Mouse (Mus musculus): Measurements from ENCODE around the gene Cd2bp2. TPM values are rescaled to one million over a fixed set of nuclear protein-coding genes. Genes with fewer than 3 reads are reported as not detected.

Gene Cd2bp2
- polyA plus RNA-seq, 1 experiment from 2014 or later = 91.5 TPM

DNA sequence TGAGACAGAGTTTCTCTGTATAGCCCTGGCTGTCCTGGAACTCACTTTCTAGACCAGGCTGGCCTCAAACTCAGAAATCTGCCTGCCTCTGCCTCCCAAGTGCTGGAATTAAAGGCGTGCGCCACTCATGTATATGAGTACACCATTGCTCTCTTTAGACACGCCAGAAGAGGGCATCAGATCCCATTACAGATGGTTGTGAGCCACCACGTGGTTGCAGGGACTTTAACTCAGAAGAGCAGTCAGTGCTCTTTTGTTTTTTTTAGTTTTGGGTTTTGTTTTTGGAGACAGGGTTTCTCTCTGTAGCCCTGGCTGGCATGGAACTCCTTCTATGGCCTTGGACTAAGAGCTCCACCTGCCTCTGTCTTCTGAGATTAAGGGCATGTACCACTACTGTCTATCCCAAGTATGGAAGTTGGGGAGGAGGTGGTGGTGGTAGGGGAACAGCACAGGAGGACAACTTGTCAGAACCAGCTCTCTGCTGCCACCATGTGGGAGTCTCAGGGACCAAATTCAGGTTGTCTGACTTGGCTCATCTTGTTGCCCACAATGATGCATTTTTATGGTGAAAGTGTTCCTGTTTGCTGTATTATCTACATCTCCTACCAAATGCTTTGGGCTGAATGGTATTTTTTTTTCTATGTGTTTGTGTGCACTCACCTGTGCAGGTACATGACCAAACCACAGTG is 32.9 kb upstream of the Cd2bp2 start:
- H3K9me3 ChIP-seq = no peaks in the 10 kb centered on the region
- no peak overlapping the region for H3K4me3 ChIP-seq
- H3K36me3 ChIP-seq = peaks cover 8% of the 10 kb centered on the region
- peaks cover 27% of the 10 kb centered on the region for H3K4me1 ChIP-seq
- no peak overlapping the region for H3K4me2 ChIP-seq (replicated peaks)
- 65% methylated on average over 4 of the region's 4 CpGs for WGBS
- H3K27me3 ChIP-seq = no peaks in the 10 kb centered on the region
- no peak overlapping the region for H3K9ac ChIP-seq (replicated peaks)
- 0 out of 2 replicates have a peak overlapping the region, but pooled peaks have one; percentile 16 for H3K27ac ChIP-seq (replicated peaks)
- ATAC-seq (replicated peaks) = no peak

DNA sequence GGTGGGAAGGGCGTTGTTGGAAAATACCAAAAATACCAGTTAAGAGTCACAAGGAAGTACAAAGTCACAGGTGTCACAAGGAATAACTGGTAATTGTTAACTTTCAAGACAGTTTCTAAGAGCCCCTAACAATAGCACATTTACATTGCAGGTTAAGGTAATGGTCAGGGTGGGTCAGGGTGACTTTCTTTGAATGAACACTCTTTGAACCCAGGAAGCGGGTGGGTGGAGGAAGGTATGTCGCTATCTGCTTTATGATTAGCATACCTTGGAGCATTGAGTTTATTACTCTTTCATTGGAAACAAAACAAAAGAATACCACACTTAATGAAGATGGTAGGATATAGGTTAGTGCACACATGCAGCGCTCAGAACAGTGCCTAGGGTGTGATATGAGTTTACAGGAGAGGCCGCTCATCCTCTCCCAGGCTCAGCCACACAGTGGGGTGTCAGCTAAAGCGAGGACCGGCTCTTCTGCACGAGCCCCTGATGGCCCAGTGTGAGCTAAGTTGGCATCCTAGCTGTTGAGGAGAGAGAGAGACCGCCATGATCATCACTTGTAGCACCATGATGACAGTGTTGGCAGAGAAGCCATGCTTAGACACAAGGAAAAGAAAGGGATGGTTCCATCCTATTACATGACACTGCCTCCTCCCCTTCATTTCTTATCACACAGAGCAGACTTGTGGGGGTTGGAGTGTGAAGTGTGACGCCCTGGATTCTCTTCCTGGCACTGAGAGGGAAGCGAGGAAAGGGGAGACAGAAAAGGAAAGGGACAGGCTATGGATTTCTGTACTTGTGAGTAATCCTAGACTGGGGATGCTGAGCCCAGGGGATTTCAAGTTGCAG is 29.5 kb upstream of the Cd2bp2 start:
- 88% methylated on average over 11 of the region's 11 CpGs for WGBS
- peaks cover 12% of the 10 kb centered on the region for H3K4me1 ChIP-seq
- no peak overlapping the region for H3K27ac ChIP-seq (replicated peaks)
- no peak overlapping the region for H3K4me2 ChIP-seq (replicated peaks)
- H3K27me3 ChIP-seq = no peaks in the 10 kb centered on the region
- peaks cover 2% of the 10 kb centered on the region for H3K36me3 ChIP-seq
- ATAC-seq (replicated peaks) = no peak
- H3K9me3 ChIP-seq = no peaks in the 10 kb centered on the region
- H3K4me3 ChIP-seq = no peak overlapping the region
- H3K9ac ChIP-seq (replicated peaks) = no peak overlapping the region

DNA sequence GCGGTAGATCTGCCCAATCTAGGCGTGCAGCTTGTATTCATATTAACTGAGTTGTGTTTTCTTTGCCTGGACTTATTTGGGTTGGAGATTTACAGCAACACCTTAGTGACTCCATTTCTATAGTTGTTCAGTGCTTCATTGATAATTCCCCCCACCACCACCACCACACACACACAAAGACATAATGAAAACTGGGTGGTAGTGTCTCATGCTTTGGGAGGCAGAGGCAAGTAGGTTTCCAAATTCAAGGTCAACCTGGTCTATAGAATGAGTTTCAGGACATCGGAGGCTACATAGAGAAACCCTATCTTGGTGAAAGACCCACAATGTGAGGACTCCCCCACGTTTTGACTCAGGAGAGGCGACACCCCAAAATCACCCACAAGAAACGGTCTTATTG is 28.8 kb upstream of the Cd2bp2 start:
- no peaks in the 10 kb centered on the region; the same call in 1 of the 2 replicates for H3K36me3 ChIP-seq
- ATAC-seq (replicated peaks) = no peak
- H3K9ac ChIP-seq (replicated peaks) = no peak overlapping the region
- H3K4me1 ChIP-seq = peaks cover 4% of the 10 kb centered on the region; the same call in 1 of the 2 replicates
- no peaks in the 10 kb centered on the region for H3K9me3 ChIP-seq
- no peak overlapping the region for H3K27ac ChIP-seq (replicated peaks)
- WGBS = 94% methylated on average over 6 of the region's 6 CpGs
- H3K4me2 ChIP-seq (replicated peaks) = no peak overlapping the region
- H3K4me3 ChIP-seq = no peak overlapping the region
- no peaks in the 10 kb centered on the region for H3K27me3 ChIP-seq

DNA sequence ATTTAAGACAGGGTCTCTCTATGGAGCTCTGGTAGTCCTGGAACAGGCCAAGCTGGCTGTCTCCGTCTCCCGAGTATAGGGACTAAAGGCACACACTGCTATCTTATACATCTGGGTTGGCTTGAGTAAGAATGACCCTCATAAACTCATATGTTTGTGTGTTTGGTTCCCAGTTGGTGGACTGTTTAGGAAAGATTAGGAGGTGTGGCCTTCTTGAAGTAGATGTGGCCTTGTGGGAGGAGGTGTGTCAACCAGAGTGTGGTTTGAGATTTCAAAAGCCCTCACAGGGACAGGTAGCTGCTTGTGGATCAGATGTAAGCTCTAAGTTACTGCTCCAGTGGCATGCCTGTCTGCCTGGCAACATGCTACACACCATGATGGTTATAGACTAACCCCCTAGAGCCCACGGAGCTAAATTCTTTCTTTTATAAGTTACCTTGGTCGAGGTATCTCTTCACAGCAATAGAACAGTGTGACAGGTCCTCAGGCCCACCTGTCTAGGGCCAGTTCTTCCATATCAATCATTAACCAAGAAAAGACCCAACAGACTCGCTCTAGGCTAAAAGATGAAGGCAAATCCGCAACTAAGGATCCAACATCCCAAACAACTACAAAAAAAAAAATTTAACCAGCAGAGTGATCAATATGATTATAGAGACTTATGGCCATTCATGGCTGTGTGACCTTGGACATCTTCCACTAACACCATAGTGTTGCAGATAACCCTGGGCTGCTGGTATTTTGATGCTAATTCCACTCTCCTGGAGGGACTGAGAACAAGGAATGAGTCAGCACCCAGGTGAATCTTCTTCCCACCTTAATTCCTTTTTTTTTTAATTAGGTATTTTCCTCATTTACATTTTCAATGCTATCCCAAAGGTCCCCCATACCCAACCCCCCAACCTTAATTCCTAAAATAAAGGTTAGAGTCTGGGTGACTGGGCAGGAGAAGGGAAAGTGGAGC is 27.9 kb upstream of the Cd2bp2 start:
- H3K4me2 ChIP-seq (replicated peaks) = no peak overlapping the region
- no peak overlapping the region for H3K27ac ChIP-seq (replicated peaks)
- 86% methylated on average over 6 of the region's 6 CpGs for WGBS
- no peak overlapping the region for H3K9ac ChIP-seq (replicated peaks)
- no peaks in the 10 kb centered on the region for H3K36me3 ChIP-seq
- ATAC-seq (replicated peaks) = no peak
- no peak overlapping the region for H3K4me3 ChIP-seq
- H3K4me1 ChIP-seq = no peaks in the 10 kb centered on the region
- H3K27me3 ChIP-seq = no peaks in the 10 kb centered on the region
- no peaks in the 10 kb centered on the region for H3K9me3 ChIP-seq

GRCm38 (mm10) chr7:127223106-127223505 is 27.3 kb upstream of the Cd2bp2 start:
- no peaks in the 10 kb centered on the region for H3K9me3 ChIP-seq
- WGBS = over 99% methylated on average over 3 of the region's 3 CpGs
- no peak overlapping the region for H3K4me3 ChIP-seq
- no peaks in the 10 kb centered on the region for H3K36me3 ChIP-seq
- no peak overlapping the region for H3K27ac ChIP-seq (replicated peaks)
- H3K27me3 ChIP-seq = no peaks in the 10 kb centered on the region
- H3K4me2 ChIP-seq (replicated peaks) = no peak overlapping the region
- H3K9ac ChIP-seq (replicated peaks) = no peak overlapping the region
- no peaks in the 10 kb centered on the region for H3K4me1 ChIP-seq
- ATAC-seq (replicated peaks) = no peak

DNA sequence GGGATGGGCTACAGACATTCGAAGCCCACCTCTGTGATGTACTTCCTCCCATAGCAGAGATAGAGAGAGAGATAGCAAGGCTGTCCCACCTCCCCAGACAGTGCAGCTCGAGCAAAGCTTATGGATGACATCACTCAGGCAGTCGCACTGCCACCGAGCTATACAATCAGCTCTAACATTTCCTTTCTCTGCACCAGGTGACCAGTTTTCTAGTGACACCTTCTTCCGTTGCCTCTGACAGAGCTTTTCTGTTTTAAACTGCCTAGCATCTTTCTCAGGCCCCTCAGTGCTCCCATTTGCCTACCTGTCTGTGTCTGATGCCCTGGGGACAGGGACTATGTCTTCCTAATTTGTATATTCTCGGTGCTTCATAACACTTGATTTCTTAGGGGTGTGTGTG is 24.6 kb upstream of the Cd2bp2 start:
- Histone ChIP-seq H3K9ac (replicated peaks) (no peak overlapping the region), H3K27me3 (no peaks in the 10 kb centered on the region), H3K4me3 (no peak overlapping the region), H3K36me3 (no peaks in the 10 kb centered on the region), H3K4me2 (replicated peaks) (no peak overlapping the region), H3K9me3 (no peaks in the 10 kb centered on the region), H3K4me1 (no peaks in the 10 kb centered on the region), H3K27ac (replicated peaks) (no peak overlapping the region)
- WGBS = 87% methylated on average over 6 of the region's 6 CpGs
- ATAC-seq (replicated peaks) = no peak

- Histone ChIP-seq H3K27me3 (no peaks in the 10 kb centered on the region), H3K4me3 (no peak overlapping the region), H3K27ac (replicated peaks) (no peak overlapping the region), H3K9ac (replicated peaks) (no peak overlapping the region), H3K36me3 (no peaks in the 10 kb centered on the region), H3K4me2 (replicated peaks) (no peak overlapping the region), H3K4me1 (peaks cover 3% of the 10 kb centered on the region; the same call in 1 of the 2 replicates), H3K9me3 (no peaks in the 10 kb centered on the region)
- no peak for ATAC-seq (replicated peaks)
- 90% methylated on average over 4 of the region's 4 CpGs for WGBS
Observed at GRCm38 (mm10) chr7:127218670-127219069, 22.8 kb upstream of the Cd2bp2 start.

DNA sequence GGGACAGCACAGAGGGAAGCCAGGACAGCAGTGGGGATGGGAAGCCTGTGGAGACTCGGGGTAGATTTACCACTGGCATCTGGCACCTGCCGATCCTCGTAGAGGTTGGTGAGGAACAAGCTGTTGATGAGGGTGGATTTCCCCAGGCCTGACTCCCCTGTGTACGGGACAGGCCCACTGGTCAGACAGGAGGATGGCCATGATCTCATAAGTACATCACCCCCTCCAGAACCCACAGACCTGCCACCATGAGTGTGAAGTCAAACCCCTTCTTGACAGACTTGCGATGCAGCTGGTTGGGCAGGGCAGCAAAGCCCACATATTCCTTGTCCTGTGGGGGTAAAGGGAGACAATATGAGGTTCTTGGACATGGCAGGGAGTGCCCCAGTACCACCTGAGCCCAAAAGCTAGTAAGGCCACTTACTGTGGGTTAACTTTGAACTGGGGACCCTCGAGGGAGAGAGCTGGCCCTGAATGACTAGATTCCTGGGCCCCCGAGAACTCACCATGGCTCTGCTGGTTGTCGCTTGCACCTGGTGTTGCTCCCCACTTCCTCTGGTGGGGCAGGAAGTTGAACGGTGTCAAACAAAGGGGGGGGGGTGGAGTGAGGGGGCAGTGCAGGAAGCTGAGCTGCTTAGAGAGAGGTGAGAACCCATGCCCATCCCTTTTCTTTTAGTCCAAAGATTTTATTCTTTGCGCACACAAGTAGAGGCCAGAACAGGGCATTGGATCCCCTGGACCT is 22.2 kb upstream of the Cd2bp2 start:
- 85% methylated on average over 10 of the region's 10 CpGs for WGBS
- no peak for ATAC-seq (replicated peaks)

GRCm38 (mm10) chr7:127217475-127217874 is 21.6 kb upstream of the Cd2bp2 start:
- no peaks in the 10 kb centered on the region for H3K9me3 ChIP-seq
- no peak for ATAC-seq (replicated peaks)
- H3K4me1 ChIP-seq = peaks cover 3% of the 10 kb centered on the region; the same call in 1 of the 2 replicates
- no peaks in the 10 kb centered on the region for H3K27me3 ChIP-seq
- no peaks in the 10 kb centered on the region for H3K36me3 ChIP-seq
- H3K9ac ChIP-seq (replicated peaks) = no peak overlapping the region
- no peak overlapping the region for H3K27ac ChIP-seq (replicated peaks)
- 88% methylated on average over 6 of the region's 6 CpGs for WGBS
- H3K4me2 ChIP-seq (replicated peaks) = no peak overlapping the region
- no peak overlapping the region for H3K4me3 ChIP-seq

More for the DNA sequence above, 22.2 kb upstream of the Cd2bp2 start:
- peaks cover 3% of the 10 kb centered on the region; the same call in 1 of the 2 replicates for H3K4me1 ChIP-seq
- H3K9me3 ChIP-seq = no peaks in the 10 kb centered on the region
- H3K27me3 ChIP-seq = no peaks in the 10 kb centered on the region
- no peaks in the 10 kb centered on the region for H3K36me3 ChIP-seq
- no peak overlapping the region for H3K9ac ChIP-seq (replicated peaks)
- no peak overlapping the region for H3K4me3 ChIP-seq
- no peak overlapping the region for H3K4me2 ChIP-seq (replicated peaks)
- H3K27ac ChIP-seq (replicated peaks) = no peak overlapping the region

DNA sequence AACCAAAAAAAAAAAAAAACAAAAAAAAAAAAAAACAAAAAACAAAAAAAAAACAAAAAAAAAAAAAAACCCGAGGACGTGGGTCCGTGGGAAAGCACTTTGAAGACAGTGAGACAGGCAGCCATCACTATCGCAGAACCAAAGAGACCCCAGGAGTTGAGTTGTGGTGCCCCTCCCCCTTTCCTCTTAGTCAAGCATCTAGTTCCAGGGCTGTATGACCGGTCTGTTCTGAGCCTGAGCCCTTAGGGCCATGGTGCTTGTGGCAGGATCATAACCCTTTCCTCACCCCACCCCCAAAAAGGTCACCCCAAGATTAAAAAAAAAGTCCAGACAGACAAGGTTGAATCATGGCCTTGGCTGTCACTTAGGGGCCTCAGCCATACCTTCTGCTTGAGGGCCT is 20.5 kb upstream of the Cd2bp2 start:
- H3K9ac ChIP-seq (replicated peaks) = no peak overlapping the region
- no peak overlapping the region for H3K27ac ChIP-seq (replicated peaks)
- H3K4me2 ChIP-seq (replicated peaks) = no peak overlapping the region
- H3K4me3 ChIP-seq = no peak overlapping the region
- H3K4me1 ChIP-seq = peaks cover 3% of the 10 kb centered on the region; the same call in 1 of the 2 replicates
- H3K9me3 ChIP-seq = no peaks in the 10 kb centered on the region
- H3K27me3 ChIP-seq = no peaks in the 10 kb centered on the region
- no peaks in the 10 kb centered on the region for H3K36me3 ChIP-seq
- WGBS = 82% methylated on average over 5 of the region's 5 CpGs
- no peak for ATAC-seq (replicated peaks)

Data from forebrain, embryonic 15.5 days (tissue).